Mouse (Mus musculus) spleen, embryonic (tissue): ENCODE data around the gene Dars2.

ENCODE experiments used
- CTCF ChIA-PET: fragments of 350-600 bp; sonication (Branson Sonifier 250); formaldehyde crosslinking; loops from one replicate; lab custom pipeline; 2022; lab: Charles Lee

Dars2 gene

GRCm38 (mm10) chr1:161035786-161036404 is 34.6 kb downstream of the Dars2 start:
- CTCF ChIA-PET = no interaction called here

DNA sequence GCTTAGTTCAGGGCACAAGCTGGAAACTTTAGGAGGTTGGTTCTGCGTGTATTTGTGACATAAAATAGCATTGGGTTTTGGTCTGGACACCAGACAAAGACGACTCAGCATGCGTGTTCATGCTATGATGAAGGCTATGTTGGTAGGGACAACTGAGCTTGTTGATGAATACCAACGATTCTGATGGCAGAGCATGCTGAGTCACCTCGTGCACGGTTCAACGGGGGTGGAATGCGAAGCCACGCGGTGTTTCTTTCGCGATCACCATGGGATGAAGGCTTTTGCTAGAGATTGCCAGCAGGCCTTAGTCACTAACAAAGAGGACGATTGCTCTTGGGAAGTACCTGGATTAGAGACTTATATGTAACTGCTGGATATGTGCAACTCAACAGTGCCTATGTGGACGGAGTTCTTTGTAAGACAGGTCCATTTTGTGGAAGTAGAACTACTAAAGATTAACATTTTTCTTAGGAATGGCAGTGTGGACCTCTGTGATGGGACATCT is 35.1 kb downstream of the Dars2 start:
- CTCF ChIA-PET = no interaction called here

DNA sequence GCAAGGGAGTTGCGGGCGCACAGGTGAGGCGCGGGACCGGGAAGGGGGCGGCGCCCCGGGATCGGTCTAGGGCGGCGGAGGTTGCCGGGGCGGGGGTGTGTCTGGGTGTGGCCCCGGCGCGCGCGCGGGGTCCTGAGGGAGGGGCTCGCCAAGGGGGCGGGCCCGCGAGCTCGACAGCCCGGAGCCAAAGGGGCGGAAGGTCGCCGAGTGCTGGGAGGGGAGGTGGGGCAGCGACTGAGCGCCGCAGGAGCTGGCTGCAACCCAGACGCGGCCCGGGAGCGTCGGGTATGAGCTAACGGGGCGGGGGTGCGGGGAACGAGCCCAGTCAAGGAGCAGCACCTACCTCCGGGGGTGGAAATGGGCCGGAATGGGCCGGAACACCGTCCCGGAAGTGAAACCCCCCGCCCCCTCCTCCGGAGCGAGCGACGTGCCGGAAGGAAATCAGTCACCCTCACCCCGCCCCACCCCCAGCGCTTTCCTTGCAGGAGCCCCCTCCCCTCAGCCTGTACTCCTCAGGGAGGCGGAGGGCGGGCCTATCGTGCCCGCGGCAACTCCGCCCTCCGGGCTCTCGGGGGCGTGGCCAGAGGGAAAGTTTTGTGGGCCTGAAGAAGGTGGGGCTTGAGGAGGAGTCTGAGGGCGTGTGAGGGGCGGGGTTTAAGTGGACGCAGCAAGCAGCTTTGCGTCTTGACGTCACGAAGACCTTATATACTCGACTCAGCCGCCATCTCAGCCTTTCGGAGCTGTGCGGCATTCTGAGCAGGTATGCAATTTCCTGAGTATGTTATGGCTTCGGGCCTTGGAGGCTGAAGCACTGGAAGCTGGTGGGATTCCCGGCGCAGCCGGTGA is 35.8 kb downstream of the Dars2 start, which contains the start of gene Zbtb37:
Gene Zbtb37, minus strand, starts transcription at position 415 of the 846 bp plus-strand sequence.
- CTCF ChIA-PET = no interaction called here

- CTCF ChIA-PET = no interaction called here
Measured at GRCm38 (mm10) chr1:161033856-161034434, 36.5 kb downstream of the Dars2 start.

DNA sequence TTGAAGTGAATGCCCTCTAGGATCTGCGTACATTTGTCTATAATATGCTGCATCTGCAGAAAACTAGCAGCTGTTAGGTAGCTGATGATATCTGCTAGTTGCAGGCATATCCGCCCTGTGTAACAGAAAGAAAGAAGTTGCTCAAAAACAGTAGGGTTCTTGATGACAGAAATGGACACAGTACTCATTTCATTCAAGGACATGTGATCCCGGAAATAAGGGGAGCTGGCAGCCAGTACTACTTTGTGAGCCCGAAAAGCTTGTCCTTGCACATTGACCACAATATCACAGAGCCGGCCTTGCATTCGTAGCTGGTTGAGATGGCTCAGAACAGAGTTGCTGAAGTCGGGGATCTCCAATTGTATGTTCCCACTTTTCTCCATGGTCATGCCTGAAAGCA is 38.1 kb downstream of the Dars2 start:
- CTCF ChIA-PET = interaction anchor here (0.6 kb wide), 1 partner anchor 9 kb away, joined by 5 read pairs; no protein-coding TSS in a partner anchor

- CTCF ChIA-PET = interaction anchor here (0.5 kb wide), 1 partner anchor 9 kb away, joined by 3 read pairs; no protein-coding TSS in a partner anchor
Measured at GRCm38 (mm10) chr1:161031881-161032280, 38.6 kb downstream of the Dars2 start.

DNA sequence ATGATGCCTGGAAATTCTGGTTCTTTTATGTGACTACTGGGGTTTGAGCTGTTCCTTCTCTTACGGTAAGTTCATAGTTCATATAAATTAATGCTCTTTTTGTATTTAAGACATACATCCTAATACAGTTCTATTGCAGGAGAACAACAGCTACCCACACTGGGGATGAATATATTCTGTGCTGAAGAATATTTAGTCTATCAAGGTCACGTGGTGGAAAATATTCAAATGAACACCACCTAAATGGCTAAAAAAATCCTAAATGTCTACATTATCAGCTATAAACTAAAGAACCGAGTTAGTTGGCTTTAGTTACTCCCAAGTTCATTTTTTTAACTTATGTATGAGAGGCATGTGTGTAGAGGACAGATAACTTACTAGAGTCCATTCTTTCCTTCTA is 40.4 kb downstream of the Dars2 start:
- CTCF ChIA-PET = interaction anchor here (0.6 kb wide), 1 partner anchor 1687 kb away, joined by 3 read pairs; no protein-coding TSS in a partner anchor

DNA sequence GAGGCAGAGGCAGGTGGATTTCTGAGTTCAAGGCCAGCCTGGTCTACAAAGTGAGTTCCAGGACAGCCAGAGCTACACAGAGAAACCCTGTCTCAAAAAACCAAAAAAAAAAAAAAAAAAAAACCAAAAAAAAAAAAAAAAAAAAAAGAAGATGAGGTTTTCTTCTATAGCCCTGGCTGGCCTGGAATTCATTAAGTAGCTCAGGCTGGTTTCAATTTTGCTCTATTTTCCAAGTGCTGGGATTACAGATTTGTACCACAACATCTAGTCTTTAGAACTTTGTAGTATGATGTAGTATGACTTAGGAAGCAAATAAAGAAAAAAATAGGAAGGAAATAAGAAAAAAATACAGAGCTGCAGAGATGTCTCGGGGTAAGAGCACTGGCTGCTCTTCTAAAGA is 42.0 kb downstream of the Dars2 start:
- CTCF ChIA-PET = interaction anchor here (0.7 kb wide), 1 partner anchor 10 kb away, joined by 5 read pairs; no protein-coding TSS in a partner anchor

DNA sequence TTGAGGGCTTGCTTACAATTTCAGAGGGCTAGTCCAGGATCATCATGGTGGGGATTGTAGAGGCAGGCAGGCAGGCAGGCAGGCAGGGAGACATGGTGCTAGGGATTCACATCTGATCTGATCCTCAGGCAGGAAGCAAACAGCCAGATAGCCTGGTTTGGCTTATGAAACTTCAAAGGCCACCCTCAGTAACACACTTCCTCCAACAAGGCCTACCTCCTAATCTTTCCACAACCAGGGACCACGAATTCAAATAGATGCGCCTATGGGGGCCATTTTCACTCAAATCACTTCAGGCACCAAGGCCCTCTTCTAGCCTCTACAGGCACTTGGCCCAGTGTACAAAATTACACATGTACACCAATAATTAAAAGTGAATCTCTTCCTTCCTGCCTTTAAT is 43.3 kb downstream of the Dars2 start:
- CTCF ChIA-PET = no interaction called here

- CTCF ChIA-PET = interaction anchor here (0.7 kb wide), 1 partner anchor 107 kb away, joined by 3 read pairs; no protein-coding TSS in a partner anchor
Measured at GRCm38 (mm10) chr1:161025410-161026210, 44.8 kb downstream of the Dars2 start.

DNA sequence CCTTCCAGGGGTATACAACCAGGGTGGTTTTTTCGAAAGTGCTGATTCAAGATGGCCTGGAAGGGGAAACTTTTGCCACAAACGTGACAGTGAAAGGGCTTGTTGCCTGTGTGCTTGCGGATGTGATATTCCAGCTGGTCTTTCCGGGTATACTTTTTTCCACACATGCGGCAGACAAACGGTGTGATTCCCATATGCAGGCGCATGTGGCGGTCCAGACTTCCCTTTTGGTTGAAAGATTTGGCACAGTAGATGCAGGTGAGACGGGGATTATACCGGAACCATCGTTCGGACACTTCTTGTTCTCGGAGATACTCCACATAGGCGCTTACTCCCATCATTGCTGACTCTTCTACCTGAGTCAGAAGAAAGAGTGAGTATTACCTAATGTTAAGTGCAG is 50.4 kb downstream of the Dars2 start:
- CTCF ChIA-PET = no interaction called here

DNA sequence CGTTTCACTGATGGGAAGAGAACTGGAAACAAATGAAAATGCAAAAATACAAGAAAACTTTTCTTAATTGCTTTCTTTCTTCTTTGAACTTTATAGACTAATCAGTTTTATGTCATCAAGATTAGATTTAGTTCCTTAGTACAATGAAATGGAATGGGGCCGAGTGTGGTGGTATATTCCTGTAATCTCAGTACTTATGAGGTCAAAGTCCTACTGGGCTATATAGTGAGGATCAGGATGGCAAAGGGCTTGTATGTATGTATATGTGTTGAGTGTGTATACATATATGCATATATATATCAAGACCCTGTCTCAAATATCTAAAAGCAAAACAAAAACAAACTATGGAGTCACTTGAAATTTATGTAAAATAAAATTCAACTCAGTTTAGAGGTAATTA is 54.1 kb downstream of the Dars2 start:
- CTCF ChIA-PET = no interaction called here

DNA sequence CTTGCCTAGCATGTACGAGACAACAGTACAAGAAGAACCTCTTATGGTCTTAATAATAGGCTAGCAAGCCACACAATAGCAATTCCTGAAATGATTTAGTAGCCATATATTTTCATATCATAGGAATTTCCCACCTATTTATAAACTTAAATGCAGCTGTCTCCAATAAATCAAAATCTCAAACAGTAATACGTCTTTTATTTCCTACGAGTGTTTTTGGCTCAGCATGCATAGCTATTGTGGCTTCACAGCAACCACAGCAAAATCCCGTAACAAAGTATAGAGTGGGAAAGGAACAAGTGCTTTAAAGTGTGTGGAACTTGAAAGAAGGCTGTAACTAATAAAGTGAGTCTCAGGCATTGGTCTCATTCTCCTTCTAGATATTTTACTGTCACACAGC is 60.0 kb downstream of the Dars2 start:
- CTCF ChIA-PET = interaction anchor here (0.6 kb wide), 1 partner anchor 32 kb away, joined by 3 read pairs; no protein-coding TSS in a partner anchor

GRCm38 (mm10) chr1:161008038-161008437 is 62.4 kb downstream of the Dars2 start:
- CTCF ChIA-PET = interaction anchor here (0.6 kb wide), 1 partner anchor 153 kb away, joined by 3 read pairs; no protein-coding TSS in a partner anchor

- CTCF ChIA-PET = interaction anchor here (0.6 kb wide), 1 partner anchor 61 kb away, joined by 5 read pairs; no protein-coding TSS in a partner anchor
Measured at GRCm38 (mm10) chr1:161006471-161006870, 64.0 kb downstream of the Dars2 start.

GRCm38 (mm10) chr1:161005526-161005925 is 64.9 kb downstream of the Dars2 start:
- CTCF ChIA-PET = no interaction called here

DNA sequence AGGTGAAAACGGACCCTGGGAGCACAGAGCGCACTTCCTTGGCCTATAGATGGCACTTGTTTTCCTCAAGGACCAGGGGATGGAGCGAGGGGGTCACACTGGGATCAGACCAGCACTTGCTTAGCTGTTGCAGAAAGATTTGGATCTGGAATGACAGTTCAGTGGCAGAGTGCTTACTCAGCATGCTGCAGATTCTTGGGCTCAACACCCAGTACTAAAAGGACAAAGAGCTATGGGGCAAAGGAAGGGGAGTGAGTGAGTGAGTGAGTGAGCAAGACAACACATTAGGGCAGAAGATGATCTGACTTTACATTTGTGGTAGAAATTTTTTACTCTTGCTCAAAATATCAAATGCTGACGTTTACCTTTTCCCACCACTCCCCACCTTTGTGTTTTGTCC is 65.5 kb downstream of the Dars2 start:
- CTCF ChIA-PET = no interaction called here

DNA sequence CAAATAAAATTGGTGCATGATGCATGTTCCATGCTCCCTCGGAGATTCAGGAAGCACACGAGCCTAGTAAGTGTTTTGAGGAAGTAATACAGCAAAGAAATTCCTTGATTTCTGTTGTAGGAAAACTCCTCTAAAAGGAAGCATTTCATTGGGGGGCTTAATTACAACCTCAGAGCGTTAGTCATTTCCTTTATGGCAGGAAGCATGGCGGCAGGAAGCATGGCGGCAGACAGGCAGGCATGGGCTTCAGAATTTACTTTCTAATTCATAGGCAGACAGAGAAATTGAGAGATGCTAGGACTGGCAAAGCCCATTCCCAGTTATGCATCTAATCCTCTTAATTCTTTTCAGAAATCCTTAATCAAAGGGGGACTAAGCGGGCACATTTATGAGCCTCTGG is 76.6 kb downstream of the Dars2 start:
- CTCF ChIA-PET = no interaction called here
